In the genomic region with DNA sequence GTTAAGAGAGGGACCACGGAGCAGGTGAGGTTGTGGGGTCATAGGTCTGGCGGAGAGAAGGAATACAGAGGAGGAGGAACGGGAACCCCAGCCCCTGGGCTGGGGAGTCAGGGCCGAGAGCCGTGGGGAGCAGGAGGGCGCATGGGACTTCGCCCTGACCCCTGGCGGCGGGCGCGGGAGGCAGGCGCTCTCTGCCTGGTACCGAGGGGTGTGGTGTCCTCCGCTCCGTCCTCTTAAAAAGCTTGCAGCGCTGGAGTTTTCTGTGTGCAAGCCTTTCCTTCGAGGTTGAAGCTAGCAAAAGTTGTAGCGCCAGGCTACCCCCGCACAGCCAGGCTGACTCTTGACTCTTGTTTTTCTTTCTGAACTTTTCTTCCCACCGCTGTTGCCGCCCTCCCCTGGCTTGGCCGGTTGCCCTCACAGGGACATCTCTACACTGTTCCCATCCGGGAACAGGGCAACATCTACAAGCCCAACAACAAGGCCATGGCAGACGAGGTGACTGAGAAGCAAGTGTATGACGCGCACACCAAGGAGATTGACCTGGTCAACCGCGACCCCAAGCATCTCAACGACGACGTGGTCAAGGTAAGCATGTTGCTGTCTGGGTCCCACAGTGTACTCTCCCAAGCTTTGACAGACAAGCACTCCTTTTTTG, we compare ENCODE assay signal across 8 mouse cellular contexts. TPM values are rescaled to one million over a fixed set of nuclear protein-coding genes. Genes with fewer than 3 reads are reported as not detected.
DNase-seq lines count a peak whose midpoint lies in the region; ATAC-seq and TF ChIP-seq lines count a peak whose summit lies in the region.

No protein-coding gene starts in this region.

- no peaks in the 10 kb centered on the region for H3K79me2 ChIP-seq in heart, adult 2 months (replicated peaks; ENCODE audit: control insufficient read depth, insufficient read depth, low read length)
- H3K79me2 ChIP-seq in liver, adult 2 months (ENCODE audit: control insufficient read depth, insufficient read depth, low read length) = no peaks in the 10 kb centered on the region

- H3K36me3 ChIP-seq in embryonic facial prominence, embryonic 12.5 days = no peaks in the 10 kb centered on the region
- peaks cover 3% of the 10 kb centered on the region for H3K36me3 ChIP-seq in heart, adult 2 months (ENCODE audit: control insufficient read depth, insufficient read depth, low read length)
- no peaks in the 10 kb centered on the region for H3K36me3 ChIP-seq in liver, adult 2 months (ENCODE audit: control insufficient read depth, insufficient read depth, low read length)
- H3K36me3 ChIP-seq in midbrain, embryonic 16.5 days (ENCODE audit: control insufficient read depth, insufficient read depth, low read length) = no peaks in the 10 kb centered on the region
- no peaks in the 10 kb centered on the region for H3K36me3 ChIP-seq in splenic B cell, adult 2 months (ENCODE audit: control insufficient read depth, insufficient read depth, low read length, poor library complexity, severe bottlenecking)

- intact Hi-C loops in heart, adult 2 months (cut with DNase I) = loop anchor here (1.0 to 2.0 kb wide), 5 partner anchors 26 to 197 kb away; a partner anchor contains a TSS

- no peak overlapping the region for H3K27ac ChIP-seq in embryonic facial prominence, embryonic 12.5 days
- H3K27ac ChIP-seq in heart, adult 2 months = peak overlapping the region; percentile 97
- no peak overlapping the region for H3K27ac ChIP-seq in liver, adult 2 months (replicated peaks; ENCODE audit: insufficient read depth, low read depth, low read length)
- no peak overlapping the region for H3K27ac ChIP-seq in midbrain, embryonic 16.5 days (ENCODE audit: low read length)

- H3K4me3 ChIP-seq in embryonic facial prominence, embryonic 12.5 days = peak overlapping the region; percentile 43
- H3K4me3 ChIP-seq in heart, adult 2 months = peak overlapping the region; percentile 66
- H3K4me3 ChIP-seq in liver, adult 2 months (ENCODE audit: insufficient read depth, low read depth, low read length) = peak overlapping the region; percentile 24
- H3K4me3 ChIP-seq in midbrain, embryonic 16.5 days (ENCODE audit: low read depth, low read length) = peak overlapping the region; percentile 56

- 2% methylated on average over 31 of the region's 31 CpGs for WGBS in embryonic facial prominence, embryonic 12.5 days
- 5% methylated on average over 29 of the region's 31 CpGs for WGBS in heart, adult 2 months
- WGBS in liver, adult 2 months = 8% methylated on average over 31 of the region's 31 CpGs
- 2% methylated on average over 31 of the region's 31 CpGs for WGBS in midbrain, embryonic 16.5 days

- peak; percentile 50 for ATAC-seq in embryonic facial prominence, embryonic 12.5 days (ENCODE audit: insufficient number of reproducible peaks, insufficient read depth, low FRiP score, low TSS enrichment)
- peak; percentile 78 for ATAC-seq in midbrain, embryonic 16.5 days

- H3K4me1 ChIP-seq in embryonic facial prominence, embryonic 12.5 days = peaks cover 21% of the 10 kb centered on the region
- no peaks in the 10 kb centered on the region for H3K4me1 ChIP-seq in heart, adult 2 months (ENCODE audit: control insufficient read depth, insufficient read depth, low read length)
- H3K4me1 ChIP-seq in liver, adult 2 months (ENCODE audit: control insufficient read depth, insufficient read depth, low read length) = peaks cover 4% of the 10 kb centered on the region
- peaks cover 9% of the 10 kb centered on the region for H3K4me1 ChIP-seq in midbrain, embryonic 16.5 days (ENCODE audit: control insufficient read depth, insufficient read depth, low read length)

- peak; percentile 43; the same call in 1 of the 2 replicates for TF ChIP-seq POLR2A in heart, adult 2 months (IDR thresholded peaks at IDR 0.05; ENCODE audit: insufficient read depth, low read depth, low read length)
- TF ChIP-seq POLR2A in liver, adult 2 months (IDR thresholded peaks at IDR 0.05; ENCODE audit: extremely low read depth, insufficient read depth, low read length) = no peak

- no peaks in the 10 kb centered on the region for H3K9me3 ChIP-seq in embryonic facial prominence, embryonic 12.5 days
- H3K9me3 ChIP-seq in midbrain, embryonic 16.5 days (replicated peaks; ENCODE audit: control insufficient read depth, low read length, poor library complexity, severe bottlenecking) = no peaks in the 10 kb centered on the region

- TF ChIP-seq CTCF in heart, adult 2 months (IDR thresholded peaks at IDR 0.05) = peak; percentile 91
- peak; percentile 84 for TF ChIP-seq CTCF in liver, adult 2 months (IDR thresholded peaks at IDR 0.05; ENCODE audit: low read depth, low read length)

- peak; percentile 25; the same call in 1 of the 2 replicates for TF ChIP-seq EP300 in heart, adult 2 months (IDR thresholded peaks at IDR 0.05; ENCODE audit: insufficient read depth, low read depth, low read length)

- H3K9ac ChIP-seq in embryonic facial prominence, embryonic 12.5 days = peak overlapping the region; percentile 20; the same call in 1 of the 2 replicates
- H3K9ac ChIP-seq in heart, adult 2 months (ENCODE audit: low read depth, low read length) = peak overlapping the region; percentile 89
- H3K9ac ChIP-seq in liver, adult 2 months (ENCODE audit: low read depth, low read length) = no peak overlapping the region
- H3K9ac ChIP-seq in midbrain, embryonic 16.5 days (ENCODE audit: low read depth, low read length) = no peak overlapping the region

- peaks cover 28% of the 10 kb centered on the region for H3K27me3 ChIP-seq in embryonic facial prominence, embryonic 12.5 days
- no peaks in the 10 kb centered on the region for H3K27me3 ChIP-seq in heart, adult 2 months (ENCODE audit: control insufficient read depth, insufficient read depth, low read length)
- no peaks in the 10 kb centered on the region for H3K27me3 ChIP-seq in liver, adult 2 months (ENCODE audit: control insufficient read depth, insufficient read depth, low read length)
- peaks cover 15% of the 10 kb centered on the region for H3K27me3 ChIP-seq in midbrain, embryonic 16.5 days (ENCODE audit: control insufficient read depth, insufficient read depth, low read depth, low read length)
- H3K27me3 ChIP-seq in splenic B cell, adult 2 months (ENCODE audit: control insufficient read depth, insufficient read depth, low read length, poor library complexity, severe bottlenecking) = peaks cover 3% of the 10 kb centered on the region; the same call in 1 of the 2 replicates

- DNase-seq in cerebellum, adult 11 months = peak; percentile 6
- no peak for DNase-seq in cerebellum, adult 11-12 months
- DNase-seq in heart, adult 2 months = peak; percentile 84 to 86
- DNase-seq in kidney, adult 11 months = peak; percentile 60
- DNase-seq in liver, adult 2 months (ENCODE audit: extremely low read depth, low read depth, low spot score) = peak; percentile 46
- peak; percentile 40 for DNase-seq in splenic B cell, adult 2 months (ENCODE audit: low read depth, low spot score)

- peak overlapping the region; percentile 88 for H3K4me2 ChIP-seq in embryonic facial prominence, embryonic 12.5 days (replicated peaks)
- H3K4me2 ChIP-seq in midbrain, embryonic 16.5 days (ENCODE audit: low read length) = peak overlapping the region; percentile 99

RNA-seq across cellular contexts. Expression of a gene that starts 1.5 kb away (rescaled TPM):
- polyA plus RNA-seq in embryonic facial prominence, embryonic 12.5 days (2016; fragmentation: Nextera tagmentation; extraction: Ambion mirVana) = 28.6 and 28.8 TPM in 2 replicates
- total RNA-seq in heart, adult 2 months (2021) = 100 to 1,000 TPM; 207 to 212 TPM
- polyA plus RNA-seq in heart, adult 2 months (2012; rRNA removed) = 483 and 602 TPM in 2 replicates
- 3.8 and 4.1 TPM in 2 replicates for total RNA-seq in liver, adult 2 months (2014; rRNA removed)
- polyA plus RNA-seq in liver, adult 2 months (2012; rRNA removed) = 2.9 and 4.4 TPM in 2 replicates
- 28.2 and 33.9 TPM in 2 replicates for polyA plus RNA-seq in midbrain, embryonic 16.5 days (2015; fragmentation: Nextera tagmentation; extraction: Ambion mirVana)

RNA-seq across cellular contexts. Expression of a gene that starts 26.6 kb away (rescaled TPM):
- polyA plus RNA-seq in embryonic facial prominence, embryonic 12.5 days (2016; fragmentation: Nextera tagmentation; extraction: Ambion mirVana) = 9.3 TPM in 2 replicates
- 10 to 100 TPM; 40.7 to 44.8 TPM for total RNA-seq in heart, adult 2 months (2021)
- polyA plus RNA-seq in heart, adult 2 months (2012; rRNA removed) = 54.2 and 69.5 TPM in 2 replicates
- total RNA-seq in liver, adult 2 months (2014; rRNA removed) = 7.7 and 8.7 TPM in 2 replicates
- 2.6 and 2.9 TPM in 2 replicates for polyA plus RNA-seq in liver, adult 2 months (2012; rRNA removed)
- 16.0 and 17.1 TPM in 2 replicates for polyA plus RNA-seq in midbrain, embryonic 16.5 days (2015; fragmentation: Nextera tagmentation; extraction: Ambion mirVana)

Comparison
In these comparisons a context has a peak if more than half of its experiments do, and no peak if none do; other contexts are left out.
1. H3K9ac ChIP-seq: peak in embryonic facial prominence, embryonic 12.5 days (single experiment) and heart, adult 2 months (single experiment); none in liver, adult 2 months (single experiment) and midbrain, embryonic 16.5 days (single experiment).
2. RNA of a gene that starts 1.5 kb away (polyA plus RNA-seq): 483 to 602 TPM in heart, adult 2 months; 28.2 to 33.9 TPM in midbrain, embryonic 16.5 days, 28.6 to 28.8 TPM in embryonic facial prominence, embryonic 12.5 days and 2.9 to 4.4 TPM in liver, adult 2 months; every median in the first group is over 10 times any median in the second.
3. Peak in every context shown above with its lines, with median percentiles within 50 percentile points of each other: H3K4me3 ChIP-seq.